Mouse (Mus musculus): ENCODE results near the gene Prickle1.

DNA sequence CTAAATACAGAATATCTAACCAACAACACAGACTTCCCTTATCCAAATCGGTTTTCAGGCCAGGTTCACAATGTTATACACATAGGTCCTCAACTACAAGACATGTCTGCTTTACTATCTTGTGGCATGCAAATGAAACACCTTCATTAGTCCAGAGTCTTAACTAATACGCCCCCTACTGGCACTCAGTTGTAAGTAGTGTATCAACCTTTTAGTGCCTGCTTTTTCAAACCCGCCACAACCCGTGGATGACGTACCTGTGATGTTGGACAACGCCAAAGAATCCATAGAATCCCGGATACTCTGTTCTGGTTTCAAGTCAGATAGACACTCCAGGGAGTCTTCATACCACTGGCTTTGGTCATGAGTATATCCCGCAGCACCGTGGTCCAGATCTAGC is 93.0 kb downstream of the Prickle1 start:
- TF ChIP-seq CTCF (IDR thresholded peaks at IDR 0.05): peak; percentile 49
- no peak for TF ChIP-seq EP300 (IDR thresholded peaks at IDR 0.05)

Data from lung, postnatal 0 days (tissue).